In the genomic region with DNA sequence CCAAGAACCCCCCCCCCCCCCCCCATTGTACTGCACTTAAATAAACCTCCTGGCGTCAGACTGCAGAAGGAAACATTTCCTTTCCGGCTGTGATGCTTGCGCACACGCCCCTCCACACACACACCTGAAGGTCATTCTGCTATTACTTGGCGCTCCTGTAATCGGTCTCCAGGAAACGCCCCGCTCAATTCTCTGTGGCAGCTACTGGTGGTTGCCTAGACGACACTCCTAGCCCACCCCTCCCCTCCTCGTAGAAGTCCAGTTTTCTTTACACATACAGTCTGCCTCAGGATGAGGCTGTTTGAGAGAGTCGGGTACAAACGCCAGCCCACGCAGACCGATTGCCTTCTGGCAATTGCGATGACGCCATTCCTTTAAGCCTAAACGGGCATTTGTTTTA, we compare ENCODE assay signal across 13 mouse cellular contexts. TPM values are rescaled to one million over a fixed set of nuclear protein-coding genes. Genes with fewer than 3 reads are reported as not detected.
A peak's percentile ranks its signal among the peaks of the same experiment; 100 is the strongest.
DNase-seq lines count a peak whose midpoint lies in the region; ATAC-seq and TF ChIP-seq lines count a peak whose summit lies in the region.
"Had no signal": no experiment of that assay in that cellular context is flagged by ENCODE, and none has a peak within 500 bp of the region (broad histone marks: within the 10 kb centered on the region; RNA-seq: fewer than 3 reads in every experiment).

No protein-coding gene starts in this region.

- ATAC-seq in kidney, embryonic 15.5 days (replicated peaks; ENCODE audit: low FRiP score): 0 out of 2 replicates have a peak, but pooled peaks have one; percentile 25
- ATAC-seq in forebrain, postnatal 0 days: peak; percentile 92
- ATAC-seq in midbrain, embryonic 16.5 days: peak; percentile 94
- no peak for ATAC-seq in activated CD4-positive, CD25-positive, alpha-beta regulatory T cell, adult 4 months

- H3K9me3 ChIP-seq in kidney, embryonic 15.5 days (replicated peaks): no peaks in the 10 kb centered on the region
- no peaks in the 10 kb centered on the region for H3K9me3 ChIP-seq in ES-E14 (ENCODE audit: control insufficient read depth, insufficient read depth, low read depth, low read length)
- H3K9me3 ChIP-seq in forebrain, postnatal 0 days (ENCODE audit: low read length): no peaks in the 10 kb centered on the region
- no peaks in the 10 kb centered on the region for H3K9me3 ChIP-seq in midbrain, embryonic 16.5 days (replicated peaks; ENCODE audit: control insufficient read depth, low read length, poor library complexity, severe bottlenecking)

- H3K9ac ChIP-seq in kidney, embryonic 15.5 days: no peak overlapping the region
- H3K9ac ChIP-seq in ES-E14 (ENCODE audit: insufficient read depth, low read depth, low read length, poor library complexity, severe bottlenecking): no peak overlapping the region
- H3K9ac ChIP-seq in forebrain, postnatal 0 days: no peak overlapping the region
- H3K9ac ChIP-seq in midbrain, embryonic 16.5 days (ENCODE audit: low read depth, low read length): 0 out of 2 replicates have a peak overlapping the region, but pooled peaks have one; percentile 10

- WGBS in kidney, embryonic 15.5 days: 34% methylated on average over 17 of the region's 17 CpGs
- 30% methylated on average over 17 of the region's 17 CpGs for WGBS in forebrain, postnatal 0 days
- 28% methylated on average over 17 of the region's 17 CpGs for WGBS in midbrain, embryonic 16.5 days

- H3K4me1 ChIP-seq in kidney, embryonic 15.5 days: no peaks in the 10 kb centered on the region
- H3K4me1 ChIP-seq in ES-E14 (ENCODE audit: control insufficient read depth in 2 of 2, insufficient read depth in 2 of 2, low read length in 2 of 2, poor library complexity in 1 of 2): peaks cover 4 to 19% of the 10 kb centered on the region in 2 experiments; a peak in 3 of 4 replicates
- H3K4me1 ChIP-seq in forebrain, postnatal 0 days (ENCODE audit: insufficient read depth): no peaks in the 10 kb centered on the region
- peaks cover 3% of the 10 kb centered on the region; the same call in 1 of the 2 replicates for H3K4me1 ChIP-seq in midbrain, embryonic 16.5 days (ENCODE audit: control insufficient read depth, insufficient read depth, low read length)

- no peaks in the 10 kb centered on the region for H3K36me3 ChIP-seq in kidney, embryonic 15.5 days
- H3K36me3 ChIP-seq in ES-E14 (ENCODE audit: control insufficient read depth, insufficient read depth, low read length, poor library complexity, severe bottlenecking): no peaks in the 10 kb centered on the region
- no peaks in the 10 kb centered on the region for H3K36me3 ChIP-seq in forebrain, postnatal 0 days (ENCODE audit: insufficient read depth)
- no peaks in the 10 kb centered on the region for H3K36me3 ChIP-seq in midbrain, embryonic 16.5 days (ENCODE audit: control insufficient read depth, insufficient read depth, low read length)

- no peak overlapping the region for H3K4me3 ChIP-seq in kidney, embryonic 15.5 days (replicated peaks)
- peak overlapping the region; percentile 6 to 46; a peak in 3 of 4 replicates for H3K4me3 ChIP-seq in ES-E14 (ENCODE audit: insufficient read depth in 1 of 2, low read depth in 1 of 2, low read length in 2 of 2, poor library complexity in 1 of 2, severe bottlenecking in 1 of 2)
- H3K4me3 ChIP-seq in forebrain, postnatal 0 days (ENCODE audit: low read depth, low read length): no peak overlapping the region
- peak overlapping the region; percentile 8; the same call in 1 of the 2 replicates for H3K4me3 ChIP-seq in midbrain, embryonic 16.5 days (ENCODE audit: low read depth, low read length)
- H3K4me3 ChIP-seq: erythroblast, embryonic 14.5 days; myocyte had no signal

- no peak overlapping the region for H3K4me2 ChIP-seq in kidney, embryonic 15.5 days
- peak overlapping the region; percentile 28 for H3K4me2 ChIP-seq in forebrain, postnatal 0 days (ENCODE audit: low read depth)
- H3K4me2 ChIP-seq in midbrain, embryonic 16.5 days (ENCODE audit: low read length): peak overlapping the region; percentile 36

- H3K27me3 ChIP-seq in kidney, embryonic 15.5 days: peaks cover 18% of the 10 kb centered on the region
- no peaks in the 10 kb centered on the region for H3K27me3 ChIP-seq in forebrain, postnatal 0 days (ENCODE audit: insufficient read depth, low read length)
- H3K27me3 ChIP-seq in midbrain, embryonic 16.5 days (ENCODE audit: control insufficient read depth, insufficient read depth, low read depth, low read length): no peaks in the 10 kb centered on the region; the same call in 1 of the 2 replicates

- no peak for DNase-seq in kidney, postnatal 36 days
- DNase-seq in ES-E14 (ENCODE audit: low read depth, low spot score): peak; percentile 77
- DNase-seq in forebrain, postnatal 0 days: peak; percentile 59
- no peak for DNase-seq in thymus, postnatal 25 days
- no peak for DNase-seq in thymus, postnatal 14 days

- H3K27ac ChIP-seq in kidney, embryonic 15.5 days: no peak overlapping the region
- H3K27ac ChIP-seq in ES-E14 (ENCODE audit: insufficient read depth, low read depth, low read length, poor library complexity, severe bottlenecking): peak overlapping the region; percentile 84; the same call in 1 of the 2 replicates
- H3K27ac ChIP-seq in forebrain, postnatal 0 days (ENCODE audit: low read depth, low read length): no peak overlapping the region
- peak overlapping the region; percentile 41 for H3K27ac ChIP-seq in midbrain, embryonic 16.5 days (ENCODE audit: low read length)

- TF ChIP-seq CTCF in forebrain, postnatal 0 days (IDR thresholded peaks at IDR 0.05; ENCODE audit: low read depth): no peak

- in situ Hi-C loops in ES-E14 (cut with MboI; ENCODE audit: low sequenced_read_pairs in 2 of 2, unreplicated experiment in 2 of 2): no loop called here

TF ChIP-seq in ES-E14, 5 proteins besides CTCF, POLR2A, EP300 and RAD21:
- TF ChIP-seq ZNF384 (IDR thresholded peaks at IDR 0.05; ENCODE audit: low read depth, low read length) (no peak), MAFK (IDR thresholded peaks at IDR 0.05; ENCODE audit: insufficient read depth, low read depth, low read length) (no peak), HCFC1 (IDR thresholded peaks at IDR 0.05; ENCODE audit: borderline replicate concordance, insufficient read depth, low read length) (no peak)

RNA-seq across cellular contexts. Expression of gene Khdc3, which starts 7.1 kb away (rescaled TPM):
- polyA plus RNA-seq in kidney, embryonic 15.5 days (2015; fragmentation: Nextera tagmentation; extraction: Ambion mirVana): 0.13 TPM in 1 of 2 replicates, not detected in the other
- 19.9 and 48.1 TPM in 2 replicates for total RNA-seq in ES-E14 (2012; rRNA removed)
- 1.1 TPM in 1 of 2 replicates, not detected in the other for total RNA-seq in forebrain, postnatal 0 days (2014; rRNA removed)
- 0.08 TPM in 1 of 2 replicates, not detected in the other for polyA plus RNA-seq in forebrain, postnatal 0 days (2015; fragmentation: Nextera tagmentation; extraction: Ambion mirVana)
- polyA plus RNA-seq in midbrain, embryonic 16.5 days (2015; fragmentation: Nextera tagmentation; extraction: Ambion mirVana): 0.24 and 0.25 TPM in 2 replicates
- under 1 TPM; 0.40 to 0.46 TPM for polyA plus RNA-seq in activated CD4-positive, CD25-positive, alpha-beta regulatory T cell, adult 4 months (2017; shearing (Covaris generic))
- polyA plus RNA-seq: C2C12; erythroblast, embryonic 14.5 days; heart, postnatal 0 days; myocyte had no signal

RNA-seq across cellular contexts. Expression of gene Gm20509, which starts 7.7 kb away (rescaled TPM):
- polyA plus RNA-seq in kidney, embryonic 15.5 days (2015; fragmentation: Nextera tagmentation; extraction: Ambion mirVana): not detected in 2 replicates
- not detected in 2 replicates for total RNA-seq in ES-E14 (2012; rRNA removed)
- total RNA-seq in forebrain, postnatal 0 days (2014; rRNA removed): not detected in 2 replicates
- not detected in 2 replicates for polyA plus RNA-seq in forebrain, postnatal 0 days (2015; fragmentation: Nextera tagmentation; extraction: Ambion mirVana)
- polyA plus RNA-seq in midbrain, embryonic 16.5 days (2015; fragmentation: Nextera tagmentation; extraction: Ambion mirVana): not detected in 2 replicates
- not detected for polyA plus RNA-seq in activated CD4-positive, CD25-positive, alpha-beta regulatory T cell, adult 4 months (2017; shearing (Covaris generic))
- total RNA-seq: left cerebral cortex, postnatal 25 days had no signal
- polyA plus RNA-seq: C2C12; erythroblast, embryonic 14.5 days; heart, postnatal 0 days; myocyte had no signal

RNA-seq across cellular contexts. Expression of gene Rsl24d1, which starts 18.6 kb away (rescaled TPM):
- 119 and 126 TPM in 2 replicates for polyA plus RNA-seq in kidney, embryonic 15.5 days (2015; fragmentation: Nextera tagmentation; extraction: Ambion mirVana)
- 115 and 147 TPM in 2 replicates for total RNA-seq in ES-E14 (2012; rRNA removed)
- 88.2 and 99.1 TPM in 2 replicates for total RNA-seq in forebrain, postnatal 0 days (2014; rRNA removed)
- polyA plus RNA-seq in forebrain, postnatal 0 days (2015; fragmentation: Nextera tagmentation; extraction: Ambion mirVana): 115 and 119 TPM in 2 replicates
- 103 and 109 TPM in 2 replicates for polyA plus RNA-seq in midbrain, embryonic 16.5 days (2015; fragmentation: Nextera tagmentation; extraction: Ambion mirVana)
- 10 to 100 TPM; 84.0 to 93.8 TPM for polyA plus RNA-seq in activated CD4-positive, CD25-positive, alpha-beta regulatory T cell, adult 4 months (2017; shearing (Covaris generic))

RNA-seq across cellular contexts. Expression of gene Rab27a, which starts 49.9 kb away (rescaled TPM):
- polyA plus RNA-seq in kidney, embryonic 15.5 days (2015; fragmentation: Nextera tagmentation; extraction: Ambion mirVana): 5.2 and 7.1 TPM in 2 replicates
- total RNA-seq in ES-E14 (2012; rRNA removed): 4.6 and 7.5 TPM in 2 replicates
- 3.9 and 5.6 TPM in 2 replicates for total RNA-seq in forebrain, postnatal 0 days (2014; rRNA removed)
- 1.1 and 2.3 TPM in 2 replicates for polyA plus RNA-seq in forebrain, postnatal 0 days (2015; fragmentation: Nextera tagmentation; extraction: Ambion mirVana)
- polyA plus RNA-seq in midbrain, embryonic 16.5 days (2015; fragmentation: Nextera tagmentation; extraction: Ambion mirVana): 3.3 and 3.6 TPM in 2 replicates
- polyA plus RNA-seq in activated CD4-positive, CD25-positive, alpha-beta regulatory T cell, adult 4 months (2017; shearing (Covaris generic)): 10 to 100 TPM; 33.8 to 42.7 TPM

RNA-seq across cellular contexts. Expression of gene Pigb, which starts 54.4 kb away (rescaled TPM):
- 16.2 and 16.3 TPM in 2 replicates for polyA plus RNA-seq in kidney, embryonic 15.5 days (2015; fragmentation: Nextera tagmentation; extraction: Ambion mirVana)
- 14.9 and 18.0 TPM in 2 replicates for total RNA-seq in ES-E14 (2012; rRNA removed)
- total RNA-seq in forebrain, postnatal 0 days (2014; rRNA removed): 8.2 and 10.3 TPM in 2 replicates
- polyA plus RNA-seq in forebrain, postnatal 0 days (2015; fragmentation: Nextera tagmentation; extraction: Ambion mirVana): 7.8 and 10.0 TPM in 2 replicates
- polyA plus RNA-seq in midbrain, embryonic 16.5 days (2015; fragmentation: Nextera tagmentation; extraction: Ambion mirVana): 14.9 and 18.6 TPM in 2 replicates
- polyA plus RNA-seq in activated CD4-positive, CD25-positive, alpha-beta regulatory T cell, adult 4 months (2017; shearing (Covaris generic)): 10 to 100 TPM; 13.0 to 15.6 TPM

Comparison
In these comparisons a context has a peak if more than half of its experiments do, and no peak if none do; other contexts are left out.
1. H3K27ac ChIP-seq: peak in ES-E14 (single experiment) and midbrain, embryonic 16.5 days (single experiment); none in kidney, embryonic 15.5 days (single experiment) and forebrain, postnatal 0 days (single experiment).
2. H3K4me3 ChIP-seq: peak in ES-E14 (2 of 2) and midbrain, embryonic 16.5 days (single experiment); none in kidney, embryonic 15.5 days (single experiment) and forebrain, postnatal 0 days (single experiment).
3. DNase-seq: peak in ES-E14 (single experiment) and forebrain, postnatal 0 days (single experiment); none in kidney, postnatal 36 days (0 of 2), thymus, postnatal 25 days (single experiment) and thymus, postnatal 14 days (single experiment).